Mouse (Mus musculus) retina, adult 2 months (tissue): ENCODE results near the gene Vbp1.
"Not testable (repeated sequence)": the region's sequence is repeated elsewhere in the genome, so short reads cannot be mapped to it uniquely, and the experiment has no call there.

ENCODE experiments used
- DNase-seq: peaks from one replicate; pipeline ENCODE4 v3.0.0-alpha.2; 2012; ENCODE audit warnings: low read depth, low spot score

The Vbp1 gene

GRCm38 (mm10) chrX:75514179-75514972 is at the start of gene Vbp1:
Gene Vbp1, plus strand, starts transcription at chrX:75514299.
- DNase-seq, result peak; percentile 80

GRCm38 (mm10) chrX:75475182-75475644 is 38.9 kb upstream of the Vbp1 start:
- not testable (repeated sequence) for DNase-seq

- DNase-seq, result no peak
These were observed 24.2 kb upstream of the Vbp1 start for GRCm38 (mm10) chrX:75489886-75490285.

GRCm38 (mm10) chrX:75513787-75514178 is 316 bp upstream of the Vbp1 start:
- no peak for DNase-seq

- DNase-seq, result peak; percentile 23
These were observed 63.7 kb downstream of the Vbp1 start, which contains the start of gene Rab39b for GRCm38 (mm10) chrX:75577582-75578324. Gene Rab39b, minus strand, starts transcription at chrX:75578231.

GRCm38 (mm10) chrX:75578539-75578938 is 64.4 kb downstream of the Vbp1 start:
- no peak for DNase-seq
